Mouse (Mus musculus) cerebellum, adult 2 months (tissue): ENCODE measurements at regions not wholly inside any gene's neighbourhood (a gene's known extent, or its start where the extent isn't known, plus 50 kb on each side); places are given as distances from the start of the nearest gene placed in this dataset.
"Not testable (repeated sequence)": the region's sequence is repeated elsewhere in the genome, so short reads cannot be mapped to it uniquely, and the experiment has no call there.

Experiments
- CTCF ChIP-seq: fragments of 200-500 bp; IDR thresholded peaks from 2 replicates; pipeline ENCODE4 v1.5.1; 2011; ENCODE audit warnings: low read depth, mild to moderate bottlenecking, control low read depth, low read length, moderate library complexity, borderline replicate concordance; ENCODE audit not compliant: insufficient read depth
- POLR2A ChIP-seq: fragments of 200-500 bp; IDR thresholded peaks from 2 replicates; pipeline ENCODE4 v1.6.1; 2011; ENCODE audit warnings: low read length, control low read depth, borderline replicate concordance; ENCODE audit not compliant: insufficient read depth

DNA sequence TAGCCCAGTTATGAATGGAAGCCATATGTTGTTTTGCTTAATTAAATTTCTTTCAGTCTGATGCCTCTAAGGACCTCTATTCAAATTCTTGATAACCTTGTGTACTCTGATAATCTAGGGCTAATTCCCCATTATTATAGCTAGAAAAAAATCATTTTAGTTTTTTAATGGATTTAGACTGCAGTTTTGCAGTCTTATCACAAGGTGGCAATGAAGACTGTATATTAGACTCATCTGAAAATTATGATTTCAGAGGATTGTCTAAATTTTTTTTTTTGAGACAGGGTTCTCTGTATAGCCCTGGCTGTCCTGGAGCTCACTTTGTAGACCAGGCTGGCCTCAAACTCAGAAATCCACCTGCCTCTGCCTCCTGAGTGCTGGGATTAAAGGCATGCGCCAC is 1292.9 kb upstream of the Tacstd2 start:
- TF ChIP-seq CTCF, POLR2A: not testable (repeated sequence)
